Mouse (Mus musculus): ENCODE measurements around the gene Hmmr.

GRCm38 (mm10) chr11:40694311-40695087 is 38.7 kb downstream of the Hmmr start:
- TF ChIP-seq GATA1 (IDR thresholded peaks at IDR 0.05; ENCODE audit: borderline replicate concordance, low read length) (no peak), FLI1 (IDR thresholded peaks at IDR 0.05; ENCODE audit: low read length) (no peak)

All from megakaryocyte, embryonic 14.5 days (primary cell).